Mouse (Mus musculus) pancreas, adult 10 weeks (tissue): ENCODE results near the gene Arpin. TPM values are rescaled to one million over a fixed set of nuclear protein-coding genes. Genes with fewer than 3 reads are reported as not detected.

ENCODE experiments used
- polyA plus RNA-seq: library from polyadenylated mRNA; stranded (reverse); fragments of 350-450 nt; fragmentation: Illumina TruSeq; extraction: RNeasy Lipid Tissue Mini Kit (QIAGEN cat#74804); gene quantifications from one replicate; pipeline ENCODE4 v1.2.3, GENCODE M21; 2015; ENCODE audit warnings: low read depth, low replicate concordance; ENCODE audit not compliant: insufficient read depth

Gene Arpin
- polyA plus RNA-seq, result 6.3 TPM

GRCm38 (mm10) chr7:79934862-79935510, at the start of gene Arpin:
Gene Arpin (minus strand): TSS chr7:79935359.

GRCm38 (mm10) chr7:79920344-79920983, 14.7 kb downstream of the Arpin start, which contains the start of gene Ap3s2:
Gene Ap3s2 (minus strand): TSS chr7:79920649.

Other genes with a start within 250 kb of the Arpin start
- gene Kif7, start 219.6 kb downstream of the Arpin start, polyA plus RNA-seq, result 0.52 TPM
- gene Plin1, start 202.5 kb downstream of the Arpin start, polyA plus RNA-seq, result 6.5 TPM
- 8.5 TPM for gene Pex11a, start 192.2 kb downstream of the Arpin start, polyA plus RNA-seq
- not detected for gene Wdr93, start 192.2 kb downstream of the Arpin start, polyA plus RNA-seq
- gene Mesp1, start 141.6 kb downstream of the Arpin start, polyA plus RNA-seq, result not detected
- not detected for gene Mesp2, start 124.6 kb downstream of the Arpin start, polyA plus RNA-seq
- gene Anpep, start 74.3 kb downstream of the Arpin start, polyA plus RNA-seq, result 40.7 TPM
- gene Ap3s2, start 14.7 kb downstream of the Arpin start, polyA plus RNA-seq, result 5.6 TPM
- 2.2 TPM for gene Zfp710, start 89.5 kb upstream of the Arpin start, polyA plus RNA-seq
- gene Idh2, start 180.0 kb upstream of the Arpin start, polyA plus RNA-seq, result 58.3 TPM